Mouse (Mus musculus): ENCODE measurements around the gene Hoxc11.

DNA sequence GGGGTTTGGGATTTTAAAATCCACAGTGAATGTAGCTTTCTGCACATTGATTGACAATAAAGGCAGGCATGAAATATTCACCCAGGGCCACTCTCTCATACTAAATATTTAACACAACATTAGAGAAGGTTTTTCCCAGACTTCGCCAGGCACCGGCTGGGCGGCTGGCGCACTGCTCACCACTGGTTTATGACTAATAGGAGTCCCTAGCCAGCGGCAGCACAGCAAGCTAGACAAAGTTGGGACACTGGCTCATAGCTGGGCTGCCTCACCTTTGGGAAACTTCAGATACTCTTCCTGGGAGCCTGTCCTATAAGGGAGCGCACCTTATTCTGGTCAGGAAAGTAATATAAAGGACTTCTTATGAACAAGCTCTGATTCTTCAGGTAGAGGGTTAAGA lies 666 bp upstream of the Hoxc11 start:
- TF ChIP-seq ZNF384 (IDR thresholded peaks at IDR 0.05; ENCODE audit: low read depth, low read length): no peak
- TF ChIP-seq CTCF (IDR thresholded peaks at IDR 0.05 in 2 of 3, conservative IDR thresholded peaks at IDR 0.05 in 1 of 3; ENCODE audit: control insufficient read depth in 1 of 3, insufficient read depth in 1 of 3, low read depth in 2 of 3, low read length in 3 of 3, poor library complexity in 1 of 3, severe bottlenecking in 1 of 3): no peak
- no peak for TF ChIP-seq EP300 (IDR thresholded peaks at IDR 0.05; ENCODE audit: low read depth in 1 of 2, low read length in 2 of 2)
- no peak for TF ChIP-seq GABPA (IDR thresholded peaks at IDR 0.05; ENCODE audit: low read depth, low read length)
- TF ChIP-seq NELFE (IDR thresholded peaks at IDR 0.05; ENCODE audit: low read depth, low read length): no peak
- no peak for TF ChIP-seq POLR2A (IDR thresholded peaks at IDR 0.05; ENCODE audit: control insufficient read depth in 1 of 2, insufficient read depth in 1 of 2, low read depth in 1 of 2, low read length in 2 of 2, poor library complexity in 1 of 2)
- no peak for TF ChIP-seq ZKSCAN1 (IDR thresholded peaks at IDR 0.05; ENCODE audit: low read depth, low read length)
- no peak for TF ChIP-seq JUND (IDR thresholded peaks at IDR 0.05; ENCODE audit: low read depth, low read length)
